In genomic region chr2:167173051-167173875, GRCm38 (mm10) we compare ENCODE assay signal across 8 mouse cellular contexts. TPM values are rescaled to one million over a fixed set of nuclear protein-coding genes. Genes with fewer than 3 reads are reported as not detected.
A peak's percentile ranks its signal among the peaks of the same experiment; 100 is the strongest.
DNase-seq lines count a peak whose midpoint lies in the region; ATAC-seq and TF ChIP-seq lines count a peak whose summit lies in the region.

No protein-coding gene starts in this region.

- H3K27ac ChIP-seq in gastrocnemius, adult 2 months = peak overlapping the region; percentile 8; the same call in 1 of the 2 replicates
- H3K27ac ChIP-seq in kidney, adult 2 months (ENCODE audit: insufficient read depth, low read depth, low read length) = peak overlapping the region; percentile 22; the same call in 1 of the 2 replicates
- H3K27ac ChIP-seq in hindbrain, postnatal 0 days = no peak overlapping the region

- no peak overlapping the region for H3K9ac ChIP-seq in hindbrain, postnatal 0 days (replicated peaks; ENCODE audit: low read length)

- no peak for ATAC-seq in hindbrain, postnatal 0 days

- H3K36me3 ChIP-seq in kidney, adult 2 months (ENCODE audit: control insufficient read depth, insufficient read depth, low read length) = no peaks in the 10 kb centered on the region
- no peaks in the 10 kb centered on the region for H3K36me3 ChIP-seq in hindbrain, postnatal 0 days (ENCODE audit: insufficient read depth, low read length)

- H3K4me2 ChIP-seq in hindbrain, postnatal 0 days (ENCODE audit: low read depth, low read length) = no peak overlapping the region

- peak; percentile 61 for DNase-seq in gastrocnemius, adult 2 months
- DNase-seq in gastrocnemius, adult 18-20 months (ENCODE audit: low spot score) = no peak
- DNase-seq in gastrocnemius, postnatal 25 days = peak; percentile 72
- peak; percentile 51 for DNase-seq in kidney, adult 2 months
- peak; percentile 32 for DNase-seq in lung, postnatal 14 days
- DNase-seq in left cerebral cortex, postnatal 25 days (ENCODE audit: low spot score in 2 of 2) = no peak
- no peak for DNase-seq in layer of hippocampus, adult 11-12 months (ENCODE audit: low spot score)
- DNase-seq in hindbrain, postnatal 0 days (ENCODE audit: low spot score) = no peak

- H3K27me3 ChIP-seq in kidney, adult 2 months (replicated peaks; ENCODE audit: control insufficient read depth, insufficient read depth, low read length) = no peaks in the 10 kb centered on the region
- H3K27me3 ChIP-seq in hindbrain, postnatal 0 days (ENCODE audit: insufficient read depth, low read length) = no peaks in the 10 kb centered on the region

- no peak overlapping the region for H3K4me3 ChIP-seq in gastrocnemius, adult 2 months
- H3K4me3 ChIP-seq in kidney, adult 2 months (ENCODE audit: insufficient read depth, low read depth, low read length) = no peak overlapping the region
- H3K4me3 ChIP-seq in hindbrain, postnatal 0 days (ENCODE audit: low read length) = no peak overlapping the region

- WGBS in kidney, adult 2 months = 71% methylated on average over 5 of the region's 5 CpGs
- WGBS in hindbrain, postnatal 0 days = 79% methylated on average over 5 of the region's 5 CpGs

- intact Hi-C loops in gastrocnemius, adult 2 months (cut with DNase I) = no loop called here
- intact Hi-C loops in left cerebral cortex, postnatal 25 days (cut with DNase I) = no loop called here

- no peaks in the 10 kb centered on the region for H3K9me3 ChIP-seq in hindbrain, postnatal 0 days (ENCODE audit: low read length)

- TF ChIP-seq CTCF in gastrocnemius, adult 2 months (IDR thresholded peaks at IDR 0.05) = no peak
- no peak for TF ChIP-seq CTCF in kidney, adult 2 months (conservative IDR thresholded peaks at IDR 0.05; ENCODE audit: insufficient read depth, insufficient read length, low read depth, low read length)
- no peak for TF ChIP-seq CTCF in hindbrain, postnatal 0 days (IDR thresholded peaks at IDR 0.05; ENCODE audit: low read depth)

- TF ChIP-seq POLR2A in kidney, adult 2 months (IDR thresholded peaks at IDR 0.05; ENCODE audit: low read depth, low read length) = no peak

- no peaks in the 10 kb centered on the region for H3K4me1 ChIP-seq in kidney, adult 2 months (ENCODE audit: control insufficient read depth, insufficient read depth, low read length)
- no peaks in the 10 kb centered on the region for H3K4me1 ChIP-seq in hindbrain, postnatal 0 days (ENCODE audit: insufficient read depth, low read length)

RNA-seq across cellular contexts. Expression of gene Kcnb1, which starts 16.7 kb away (rescaled TPM):
- 10 to 100 TPM; 16.1 to 20.7 TPM for total RNA-seq in gastrocnemius, adult 2 months (2021)
- 10 to 100 TPM; 22.2 to 25.8 TPM for total RNA-seq in gastrocnemius, adult 18-20 months (2021)
- 10 to 100 TPM; 22.1 to 27.4 TPM for total RNA-seq in gastrocnemius, postnatal 25 days (2021)
- polyA plus RNA-seq in kidney, adult 2 months (2012; rRNA removed) = 2.9 and 4.0 TPM in 2 replicates
- 100 to 1,000 TPM; 192 to 207 TPM for total RNA-seq in left cerebral cortex, postnatal 25 days (2021)
- 21.5 and 33.6 TPM in 2 replicates for total RNA-seq in hindbrain, postnatal 0 days (2014; rRNA removed)
- polyA plus RNA-seq in hindbrain, postnatal 0 days (2015; fragmentation: Nextera tagmentation; extraction: Ambion mirVana) = 4.0 and 5.1 TPM in 2 replicates

Comparison
In these comparisons a context has a peak if more than half of its experiments do, and no peak if none do; other contexts are left out.
1. DNase-seq: peak in gastrocnemius, adult 2 months (single experiment), gastrocnemius, postnatal 25 days (single experiment), kidney, adult 2 months (single experiment) and lung, postnatal 14 days (single experiment); none in gastrocnemius, adult 18-20 months (single experiment), left cerebral cortex, postnatal 25 days (0 of 2), layer of hippocampus, adult 11-12 months (single experiment) and hindbrain, postnatal 0 days (single experiment).